Mouse (Mus musculus) ovary, postnatal 10 days (tissue): ENCODE results near the gene Gm4177.
"Not testable (repeated sequence)": the region's sequence is repeated elsewhere in the genome, so short reads cannot be mapped to it uniquely, and the experiment has no call there.

Experiments used
- DNase-seq: peaks from one replicate; pipeline ENCODE4 v3.0.0; 2022; ENCODE audit warnings: low spot score

The Gm4177 gene

GRCm38 (mm10) chr7:21796628-21797027, at the start of gene Gm4177:
TSS of gene Gm4177 (minus strand) at chr7:21796728.
- DNase-seq: not testable (repeated sequence)

GRCm38 (mm10) chr7:21844167-21844566, 47.6 kb upstream of the Gm4177 start, which contains the start of gene Gm5725:
TSS of gene Gm5725 (minus strand) at chr7:21844267.
- DNase-seq: not testable (repeated sequence)

DNA sequence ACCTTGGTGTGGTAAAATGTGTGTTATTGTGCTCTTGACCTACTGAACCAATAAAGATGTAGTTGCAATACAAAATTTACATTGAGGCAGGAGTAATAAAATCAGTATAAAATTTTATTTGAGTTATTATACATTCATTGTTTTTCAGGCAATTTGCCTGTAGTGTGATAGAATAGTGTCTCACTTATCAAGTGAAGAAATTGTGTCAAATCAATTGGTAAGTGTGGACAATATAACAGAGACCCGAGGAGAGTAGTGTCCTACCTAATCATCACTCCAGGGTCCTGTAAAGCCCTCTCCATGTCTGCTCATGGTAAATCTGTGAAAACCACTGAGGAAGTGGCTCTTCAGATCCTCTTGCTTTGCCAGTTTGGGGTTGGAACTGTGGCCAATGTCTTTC, 35.5 kb upstream of the Gm4177 start, which contains the start of gene Vmn1r135:
TSS of gene Vmn1r135 (plus strand) at position 301 of the 400 bp plus-strand sequence.
- DNase-seq: not testable (repeated sequence)

GRCm38 (mm10) chr7:21761375-21761774, 35.2 kb downstream of the Gm4177 start, which contains the start of gene Gm4175:
TSS of gene Gm4175 (minus strand) at chr7:21761475.
- DNase-seq: not testable (repeated sequence)
